ENCODE assay signal across 8 mouse cellular contexts in the genomic region with DNA sequence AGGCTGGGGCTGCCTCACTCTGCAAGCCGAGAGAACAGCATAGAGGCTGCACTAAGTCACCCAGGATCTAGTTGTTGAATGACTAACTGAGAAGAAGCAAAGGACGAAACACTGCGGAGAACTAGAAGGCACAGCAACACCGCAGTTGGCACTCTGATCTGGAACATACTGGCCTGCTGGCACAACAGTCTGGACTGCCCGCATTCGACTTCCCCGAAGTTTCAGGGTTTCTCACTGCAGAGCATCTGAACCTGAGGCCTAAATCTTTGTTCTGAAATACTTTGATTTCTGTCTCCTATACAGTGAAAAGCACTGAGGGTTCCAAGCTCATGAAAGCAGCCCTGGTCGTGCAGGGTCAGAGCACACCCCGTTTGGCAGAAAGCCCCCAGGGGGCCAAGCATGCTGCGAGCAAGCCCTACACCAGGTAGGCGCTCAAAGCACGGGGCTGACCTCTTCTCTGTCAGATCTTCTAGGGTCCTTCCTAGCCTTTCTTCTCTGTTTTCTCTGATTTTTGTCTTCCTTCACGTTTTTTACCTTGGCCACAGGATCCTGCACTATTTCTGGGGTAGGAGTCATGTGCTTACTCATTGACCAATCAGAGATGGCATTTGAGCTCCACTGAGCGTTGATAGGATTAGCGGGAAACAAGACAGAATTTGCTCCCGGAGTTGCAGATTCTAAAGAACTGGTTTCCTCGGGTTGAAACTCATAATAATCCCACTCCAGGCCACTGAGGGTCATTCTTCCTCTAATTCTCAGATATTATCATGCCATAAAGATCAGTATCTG. TPM values are rescaled to one million over a fixed set of nuclear protein-coding genes. Genes with fewer than 3 reads are reported as not detected.
A peak's percentile ranks its signal among the peaks of the same experiment; 100 is the strongest.
DNase-seq lines count a peak whose midpoint lies in the region; ATAC-seq lines count a peak whose summit lies in the region.

No protein-coding gene starts in this region.

- 48% methylated on average over 17 of the region's 17 CpGs for WGBS in lung, embryonic 16.5 days
- WGBS in embryonic facial prominence, embryonic 14.5 days: 48% methylated on average over 17 of the region's 17 CpGs
- 50% methylated on average over 17 of the region's 17 CpGs for WGBS in limb, embryonic 12.5 days

- no peak for ATAC-seq in lung, embryonic 16.5 days (ENCODE audit: low read depth)
- peak; percentile 74; the same call in 1 of the 2 replicates for ATAC-seq in embryonic facial prominence, embryonic 14.5 days (ENCODE audit: low read depth)
- no peak for ATAC-seq in limb, embryonic 12.5 days (ENCODE audit: insufficient number of reproducible peaks, insufficient read depth, low FRiP score, low TSS enrichment, low read depth)
- ATAC-seq in activated CD4-positive, CD25-positive, alpha-beta regulatory T cell, adult 4 months: no peak

- H3K36me3 ChIP-seq in lung, embryonic 16.5 days (ENCODE audit: control insufficient read depth, insufficient read depth, low read length): no peaks in the 10 kb centered on the region
- H3K36me3 ChIP-seq in embryonic facial prominence, embryonic 14.5 days (ENCODE audit: control insufficient read depth, insufficient read depth, low read length): no peaks in the 10 kb centered on the region
- H3K36me3 ChIP-seq in limb, embryonic 12.5 days: no peaks in the 10 kb centered on the region

- H3K9ac ChIP-seq in lung, embryonic 16.5 days (ENCODE audit: low read length): no peak overlapping the region
- no peak overlapping the region for H3K9ac ChIP-seq in embryonic facial prominence, embryonic 14.5 days (ENCODE audit: low read depth, low read length)
- H3K9ac ChIP-seq in limb, embryonic 12.5 days (replicated peaks): peak overlapping the region; percentile 32; the same call in 1 of the 2 replicates

- no peaks in the 10 kb centered on the region for H3K9me3 ChIP-seq in lung, embryonic 16.5 days (ENCODE audit: control insufficient read depth, low read length)
- H3K9me3 ChIP-seq in embryonic facial prominence, embryonic 14.5 days (ENCODE audit: control insufficient read depth, low read length): no peaks in the 10 kb centered on the region
- H3K9me3 ChIP-seq in limb, embryonic 12.5 days: no peaks in the 10 kb centered on the region

- peak overlapping the region; percentile 13; the same call in 1 of the 2 replicates for H3K4me3 ChIP-seq in lung, embryonic 16.5 days (ENCODE audit: low read length)
- peak overlapping the region; percentile 16 for H3K4me3 ChIP-seq in embryonic facial prominence, embryonic 14.5 days (ENCODE audit: low read depth, low read length)
- H3K4me3 ChIP-seq in limb, embryonic 12.5 days (replicated peaks): peak overlapping the region; percentile 35

- no peaks in the 10 kb centered on the region for H3K4me1 ChIP-seq in lung, embryonic 16.5 days (replicated peaks; ENCODE audit: control insufficient read depth, insufficient read depth, low read length)
- no peaks in the 10 kb centered on the region for H3K4me1 ChIP-seq in embryonic facial prominence, embryonic 14.5 days (ENCODE audit: control insufficient read depth, insufficient read depth, low read length)
- H3K4me1 ChIP-seq in limb, embryonic 12.5 days (replicated peaks): peaks cover 5% of the 10 kb centered on the region; the same call in 1 of the 2 replicates

- H3K27ac ChIP-seq in lung, embryonic 16.5 days (ENCODE audit: low read length): no peak overlapping the region
- no peak overlapping the region for H3K27ac ChIP-seq in embryonic facial prominence, embryonic 14.5 days (replicated peaks; ENCODE audit: low read depth, low read length)
- no peak overlapping the region for H3K27ac ChIP-seq in limb, embryonic 12.5 days

- no peak for DNase-seq in lung, postnatal 36 days
- DNase-seq in embryonic facial prominence, embryonic 14.5 days (ENCODE audit: low spot score): peak; percentile 50
- peak; percentile 16 for DNase-seq in skeletal muscle tissue, adult 2 months (ENCODE audit: low read depth, low spot score)
- DNase-seq in gastrocnemius, postnatal 25 days: no peak
- no peak for DNase-seq in layer of hippocampus, adult 18-20 months (ENCODE audit: low spot score in 2 of 2)

- H3K27me3 ChIP-seq in lung, embryonic 16.5 days (ENCODE audit: control insufficient read depth, insufficient read depth, low read depth, low read length): no peaks in the 10 kb centered on the region
- no peaks in the 10 kb centered on the region for H3K27me3 ChIP-seq in embryonic facial prominence, embryonic 14.5 days (replicated peaks; ENCODE audit: control insufficient read depth, insufficient read depth, low read length)
- no peaks in the 10 kb centered on the region for H3K27me3 ChIP-seq in limb, embryonic 12.5 days

- peak overlapping the region; percentile 55 for H3K4me2 ChIP-seq in lung, embryonic 16.5 days (ENCODE audit: low read depth, low read length)
- H3K4me2 ChIP-seq in embryonic facial prominence, embryonic 14.5 days (ENCODE audit: low read depth, low read length): peak overlapping the region; percentile 45
- peak overlapping the region; percentile 50 for H3K4me2 ChIP-seq in limb, embryonic 12.5 days

RNA-seq across cellular contexts. Expression of a gene that starts 33.6 kb away (rescaled TPM):
- polyA plus RNA-seq in lung, embryonic 16.5 days (2015; fragmentation: Nextera tagmentation; extraction: Ambion mirVana): 101 and 105 TPM in 2 replicates
- 99.4 and 102 TPM in 2 replicates for polyA plus RNA-seq in embryonic facial prominence, embryonic 14.5 days (2014; fragmentation: Nextera tagmentation; extraction: Ambion mirVana)
- 139 and 147 TPM in 2 replicates for polyA plus RNA-seq in limb, embryonic 12.5 days (2016; fragmentation: Nextera tagmentation; extraction: Ambion mirVana)
- total RNA-seq in gastrocnemius, postnatal 25 days (2021): 10 to 100 TPM; 14.7 to 20.5 TPM
- 10 to 100 TPM; 34.9 to 35.4 TPM for total RNA-seq in layer of hippocampus, adult 18-20 months (2021)
- polyA plus RNA-seq in activated CD4-positive, CD25-positive, alpha-beta regulatory T cell, adult 4 months (2017; shearing (Covaris generic)): 10 to 100 TPM; 73.5 to 78.9 TPM

Comparison
In these comparisons a context has a peak if more than half of its experiments do, and no peak if none do; other contexts are left out.
1. DNase-seq: peak in embryonic facial prominence, embryonic 14.5 days (single experiment) and skeletal muscle tissue, adult 2 months (single experiment); none in lung, postnatal 36 days (single experiment), gastrocnemius, postnatal 25 days (single experiment) and layer of hippocampus, adult 18-20 months (0 of 2).
2. Peak in every context shown above with its lines, with median percentiles within 50 percentile points of each other: H3K4me2 ChIP-seq and H3K4me3 ChIP-seq.